Mouse (Mus musculus): Measurements from ENCODE around the gene Khdc3. TPM values are rescaled to one million over a fixed set of nuclear protein-coding genes. Genes with fewer than 3 reads are reported as not detected.

Khdc3 gene
- total RNA-seq, 2 experiments from 2014 or later = not detected

Other genes with a start within 250 kb of the Khdc3 start
- gene Pygo1, start 176.2 kb upstream of the Khdc3 start, total RNA-seq (2021) = 1 to 10 TPM; 4.0 to 6.2 TPM
- under 1 TPM; 0.43 to 0.60 TPM for gene Dyx1c1, start 143.1 kb upstream of the Khdc3 start, total RNA-seq (2021)
- not detected for gene Gm44503, start 143.0 kb upstream of the Khdc3 start, total RNA-seq (2021)
- 1 to 10 TPM; 5.9 to 6.7 TPM for gene Ccpg1os, start 116.5 kb upstream of the Khdc3 start, total RNA-seq (2021)
- gene Ccpg1, start 116.4 kb upstream of the Khdc3 start, total RNA-seq (2021) = 10 to 100 TPM; 32.3 to 36.7 TPM
- gene Pigb, start 61.5 kb upstream of the Khdc3 start, total RNA-seq (2021) = 1 to 10 TPM; 3.3 to 4.6 TPM
- gene Rab27a, start 57.0 kb upstream of the Khdc3 start, total RNA-seq (2021) = 1 to 10 TPM; 1.8 to 6.0 TPM
- gene Gm20509, start 634 bp downstream of the Khdc3 start, total RNA-seq (2021) = not detected
- 10 to 100 TPM; 41.2 to 42.7 TPM for gene Rsl24d1, start 11.6 kb downstream of the Khdc3 start, total RNA-seq (2021)